Mouse (Mus musculus): Measurements from ENCODE around the gene Fxyd7. TPM values are rescaled to one million over a fixed set of nuclear protein-coding genes. Genes with fewer than 3 reads are reported as not detected.

The Fxyd7 gene
- polyA plus RNA-seq, 1 experiment from 2014 or later = 20.3 TPM

DNA sequence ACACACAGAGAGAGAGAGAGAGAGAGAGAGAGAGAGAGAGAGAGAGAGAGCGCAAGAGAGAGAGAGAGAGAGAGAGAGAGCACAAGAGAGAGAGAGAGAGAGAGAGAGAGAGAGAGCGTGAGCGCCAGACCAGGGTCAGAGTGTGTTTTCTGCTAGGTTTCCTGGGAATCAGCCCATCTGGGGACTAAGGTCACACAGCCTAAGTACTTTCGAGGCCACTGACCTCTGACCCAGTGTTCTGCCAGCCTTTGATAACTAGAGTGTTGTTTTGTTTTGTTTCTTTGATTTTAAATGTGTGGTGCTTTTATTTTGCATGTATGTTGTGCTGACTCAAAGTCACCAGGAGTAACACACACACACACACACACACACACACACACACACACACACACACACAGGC, 4.6 kb upstream of the Fxyd7 start:
- H3K27ac ChIP-seq = no peak overlapping the region
- no peak overlapping the region for H3K4me3 ChIP-seq (replicated peaks)
- ATAC-seq = no peak
- 21% methylated on average over 3 of the region's 4 CpGs for WGBS
- no peak overlapping the region for H3K4me2 ChIP-seq (replicated peaks)
- H3K9me3 ChIP-seq = no peaks in the 10 kb centered on the region
- no peak overlapping the region for H3K9ac ChIP-seq
- H3K27me3 ChIP-seq (replicated peaks) = peaks cover 27% of the 10 kb centered on the region
- H3K4me1 ChIP-seq (replicated peaks) = peaks cover 48% of the 10 kb centered on the region
- H3K36me3 ChIP-seq = no peaks in the 10 kb centered on the region

DNA sequence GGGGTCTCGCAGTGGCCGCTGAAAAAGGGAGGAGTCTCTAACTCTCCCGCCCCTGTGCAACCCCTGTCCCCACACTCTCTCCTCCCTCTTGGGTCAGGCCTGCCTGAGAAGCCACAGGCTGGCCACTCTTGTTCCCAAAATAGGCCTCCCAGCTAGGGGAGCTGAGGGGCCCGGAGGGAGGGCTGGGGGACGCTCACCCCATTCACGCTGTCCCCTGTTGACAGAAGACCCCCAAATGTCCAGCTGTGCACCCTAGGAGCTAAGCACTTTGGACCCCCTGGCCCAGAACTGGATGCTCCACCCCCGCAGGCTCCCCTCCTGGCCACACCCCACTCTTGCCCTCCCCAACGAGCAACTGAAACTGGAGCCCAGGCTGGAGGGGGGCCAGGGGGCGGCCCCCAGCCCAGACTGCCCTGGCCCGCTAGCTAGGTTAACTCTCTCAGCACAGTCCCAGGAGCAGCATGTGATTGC, 4.1 kb upstream of the Fxyd7 start:
- 15% methylated on average over 10 of the region's 10 CpGs for WGBS
- Histone ChIP-seq H3K4me3 (replicated peaks) (peak overlapping the region; percentile 34), H3K4me2 (replicated peaks) (peak overlapping the region; percentile 54), H3K9me3 (no peaks in the 10 kb centered on the region), H3K27me3 (replicated peaks) (peaks cover 31% of the 10 kb centered on the region), H3K36me3 (no peaks in the 10 kb centered on the region), H3K4me1 (replicated peaks) (peaks cover 53% of the 10 kb centered on the region), H3K27ac (peak overlapping the region; percentile 71), H3K9ac (peak overlapping the region; percentile 30)
- ATAC-seq = peak; percentile 79

DNA sequence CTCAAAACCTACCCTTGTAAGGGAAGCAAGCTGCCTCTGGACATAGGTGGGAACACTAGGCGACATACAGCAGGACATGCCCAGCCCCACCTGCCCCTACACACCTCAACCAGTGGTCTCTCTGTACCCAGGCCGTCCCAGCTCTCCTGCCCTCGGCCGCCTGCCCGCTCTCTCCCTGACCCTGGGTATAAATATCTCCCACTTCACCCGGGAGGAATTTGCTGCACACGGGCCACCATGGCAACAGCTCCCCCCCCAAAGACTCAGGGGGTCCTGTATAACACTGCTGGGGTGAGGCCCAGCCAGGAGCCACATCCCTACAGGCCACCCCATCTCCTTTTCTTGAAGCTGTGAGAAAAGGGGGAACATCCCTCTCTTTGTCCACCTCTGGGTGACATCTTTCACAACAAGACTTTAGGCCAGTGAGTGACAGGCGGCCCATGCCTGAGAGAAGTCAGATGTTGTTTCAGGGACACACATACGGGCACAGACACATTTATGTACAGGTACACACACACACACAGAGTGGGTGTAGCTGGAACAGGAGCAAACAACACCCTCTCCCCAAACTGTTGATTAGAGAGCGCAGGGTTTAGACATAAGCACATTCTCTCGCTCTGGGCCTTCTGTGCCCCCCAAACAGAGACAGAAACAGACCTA, 3.5 kb upstream of the Fxyd7 start:
- Histone ChIP-seq H3K9ac (peak overlapping the region; percentile 30; the same call in 1 of the 2 replicates), H3K27me3 (replicated peaks) (peaks cover 37% of the 10 kb centered on the region), H3K36me3 (no peaks in the 10 kb centered on the region), H3K4me3 (replicated peaks) (peak overlapping the region; percentile 34), H3K4me1 (replicated peaks) (peaks cover 59% of the 10 kb centered on the region), H3K27ac (peak overlapping the region; percentile 71), H3K4me2 (replicated peaks) (peak overlapping the region; percentile 54), H3K9me3 (no peaks in the 10 kb centered on the region)
- WGBS = 51% methylated on average over 11 of the region's 11 CpGs
- no peak for ATAC-seq

DNA sequence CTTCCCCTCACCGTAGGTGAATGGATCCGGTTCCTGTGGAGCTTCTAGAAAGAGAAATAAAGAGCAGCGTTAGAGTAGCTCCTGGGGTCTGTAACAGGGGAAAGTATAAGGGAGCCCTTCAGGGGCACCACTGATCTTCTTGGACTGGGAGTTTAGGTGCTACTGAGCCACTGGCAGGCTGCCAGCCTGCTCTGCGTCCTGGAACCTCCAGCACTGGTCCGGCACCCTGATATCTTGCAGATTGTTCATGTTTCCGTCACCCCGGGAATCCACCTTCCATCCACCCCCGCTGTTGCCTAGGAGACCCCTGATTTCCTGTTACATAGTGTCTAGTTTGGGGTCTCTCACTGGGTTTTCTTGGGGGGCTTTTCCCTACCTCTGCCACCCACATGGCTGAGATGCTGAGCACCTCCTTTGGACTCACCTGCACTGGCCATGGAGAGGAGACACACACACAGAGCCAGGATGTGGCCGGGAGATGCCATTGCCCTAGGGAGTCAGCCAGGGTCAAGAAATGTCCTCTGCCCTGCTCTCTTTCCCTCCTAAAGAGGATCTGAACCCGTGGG, 2.7 kb upstream of the Fxyd7 start:
- H3K4me2 ChIP-seq (replicated peaks) = peak overlapping the region; percentile 49; the same call in 1 of the 2 replicates
- ATAC-seq = no peak
- no peak overlapping the region for H3K9ac ChIP-seq
- no peak overlapping the region for H3K4me3 ChIP-seq (replicated peaks)
- peaks cover 59% of the 10 kb centered on the region for H3K4me1 ChIP-seq (replicated peaks)
- H3K27ac ChIP-seq = no peak overlapping the region
- peaks cover 44% of the 10 kb centered on the region for H3K27me3 ChIP-seq (replicated peaks)
- H3K36me3 ChIP-seq = no peaks in the 10 kb centered on the region
- 34% methylated on average over 10 of the region's 10 CpGs for WGBS
- no peaks in the 10 kb centered on the region for H3K9me3 ChIP-seq

DNA sequence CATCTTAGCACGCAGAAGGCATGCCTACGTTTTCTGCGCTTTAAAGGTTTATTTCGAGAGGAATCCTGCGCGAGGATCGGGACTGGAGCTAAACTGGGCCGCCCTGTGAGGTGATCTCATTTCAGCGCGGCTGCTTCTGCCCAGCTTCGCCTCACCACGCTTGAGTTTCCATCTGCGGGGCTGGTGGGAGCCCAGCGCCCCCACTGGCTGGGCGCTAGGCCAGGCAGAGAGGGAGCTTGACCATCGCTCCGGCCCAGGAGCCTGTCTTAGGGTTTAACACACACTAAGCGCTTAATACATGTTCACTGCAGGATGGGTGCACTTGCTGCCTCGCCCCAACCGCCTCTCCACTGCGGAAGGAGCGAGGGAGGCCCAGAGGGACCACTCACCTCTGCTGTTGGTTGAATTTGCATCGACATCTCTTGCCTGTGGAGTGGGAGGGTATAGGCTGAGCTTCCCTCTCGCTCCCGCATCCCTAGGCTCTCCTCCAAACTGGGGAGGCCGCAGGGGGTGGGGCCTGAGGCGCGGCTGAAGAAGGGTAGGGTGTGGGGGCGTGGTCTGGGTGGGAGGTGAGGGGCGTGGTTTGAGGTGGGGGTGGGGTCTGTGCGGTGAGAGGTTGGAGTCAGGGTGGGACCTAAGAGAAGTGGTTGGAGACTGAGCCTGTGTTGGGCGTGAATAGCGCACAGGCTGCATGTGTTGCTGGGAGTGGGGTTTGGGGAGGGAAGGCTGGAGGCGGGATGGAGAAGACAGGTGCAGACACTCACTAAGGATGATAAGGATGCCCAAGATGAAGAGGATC, 1.6 kb upstream of the Fxyd7 start:
- ATAC-seq = peak; percentile 28
- WGBS = 5% methylated on average over 34 of the region's 34 CpGs
- peaks cover 57% of the 10 kb centered on the region for H3K4me1 ChIP-seq (replicated peaks)

DNA sequence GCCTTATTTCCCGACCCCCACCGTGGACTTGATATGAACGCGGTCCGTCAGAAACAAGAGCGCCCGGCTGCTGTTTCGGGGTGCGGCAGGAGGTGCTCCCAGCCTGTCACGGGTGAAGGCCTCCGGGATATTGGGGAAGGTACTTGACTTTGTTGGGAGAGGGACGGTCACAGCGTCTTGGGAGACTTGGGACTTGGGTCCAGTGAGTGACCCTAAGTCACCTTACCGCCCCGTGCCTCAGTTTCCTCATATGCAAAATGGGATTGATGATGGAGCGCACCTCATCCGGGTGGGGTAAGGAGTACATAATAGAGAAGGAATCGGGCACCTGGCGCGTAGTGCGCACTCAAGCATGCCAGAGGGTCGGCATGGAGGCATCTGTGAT, 976 bp upstream of the Fxyd7 start:
- Histone ChIP-seq H3K4me2 (replicated peaks) (peak overlapping the region; percentile 49), H3K27me3 (replicated peaks) (peaks cover 44% of the 10 kb centered on the region), H3K27ac (no peak overlapping the region), H3K36me3 (no peaks in the 10 kb centered on the region), H3K9me3 (no peaks in the 10 kb centered on the region), H3K4me1 (replicated peaks) (peaks cover 57% of the 10 kb centered on the region), H3K9ac (no peak overlapping the region), H3K4me3 (replicated peaks) (peak overlapping the region; percentile 14)
- WGBS = 8% methylated on average over 22 of the region's 22 CpGs
- ATAC-seq = no peak

More for the DNA sequence above, 1.6 kb upstream of the Fxyd7 start:
- no peaks in the 10 kb centered on the region for H3K9me3 ChIP-seq
- H3K27me3 ChIP-seq (replicated peaks) = peaks cover 44% of the 10 kb centered on the region
- no peaks in the 10 kb centered on the region for H3K36me3 ChIP-seq
- H3K4me3 ChIP-seq (replicated peaks) = peak overlapping the region; percentile 14
- H3K9ac ChIP-seq = no peak overlapping the region
- H3K4me2 ChIP-seq (replicated peaks) = peak overlapping the region; percentile 49
- H3K27ac ChIP-seq = no peak overlapping the region

DNA sequence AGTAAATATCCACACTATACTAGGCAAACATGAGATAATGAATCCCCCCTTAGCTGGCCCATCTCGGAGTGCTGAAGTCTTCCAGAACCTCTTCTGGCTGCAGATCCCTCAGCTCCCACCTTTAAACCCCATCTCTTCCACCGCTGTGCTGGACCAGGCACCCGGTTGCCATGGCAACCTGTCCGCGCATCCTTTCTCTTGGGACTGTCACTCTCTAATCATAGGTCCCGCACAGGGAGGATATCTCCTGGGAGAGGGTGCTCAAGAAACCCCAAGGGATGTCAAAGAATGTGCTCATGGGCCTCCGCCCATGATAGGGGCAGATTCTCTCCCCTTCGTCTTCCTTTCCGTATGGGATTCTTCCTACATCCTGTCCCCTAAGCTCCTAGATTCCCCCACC, 346 bp downstream of the Fxyd7 start:
- 5% methylated on average over 9 of the region's 9 CpGs for WGBS
- H3K4me1 ChIP-seq (replicated peaks) = peaks cover 57% of the 10 kb centered on the region
- no peak overlapping the region for H3K27ac ChIP-seq
- no peak for ATAC-seq
- H3K9ac ChIP-seq = no peak overlapping the region
- H3K4me2 ChIP-seq (replicated peaks) = peak overlapping the region; percentile 49
- no peaks in the 10 kb centered on the region for H3K36me3 ChIP-seq
- peak overlapping the region; percentile 19 for H3K4me3 ChIP-seq (replicated peaks)
- H3K27me3 ChIP-seq (replicated peaks) = peaks cover 44% of the 10 kb centered on the region
- no peaks in the 10 kb centered on the region for H3K9me3 ChIP-seq

DNA sequence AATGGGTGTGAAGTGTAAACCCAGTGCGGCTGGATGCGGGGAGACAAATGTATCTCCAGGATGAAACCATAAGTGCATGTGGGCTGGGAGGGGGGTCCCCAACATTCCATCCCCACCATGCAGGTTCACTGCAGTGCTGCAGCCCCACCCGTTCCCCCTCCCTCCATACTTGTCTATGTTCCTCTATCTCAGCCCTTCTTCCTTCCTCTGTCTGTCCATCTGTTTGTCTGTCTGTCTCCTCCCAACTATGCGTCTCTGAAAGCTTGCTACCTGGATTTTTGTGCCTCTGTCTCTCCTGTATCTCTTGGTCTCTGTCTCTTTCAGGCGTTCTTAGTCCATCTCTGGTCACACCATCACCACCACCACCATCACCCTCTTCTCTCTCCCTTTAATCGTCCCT, 780 bp downstream of the Fxyd7 start:
- no peaks in the 10 kb centered on the region for H3K9me3 ChIP-seq
- no peak overlapping the region for H3K27ac ChIP-seq
- H3K4me3 ChIP-seq (replicated peaks) = peak overlapping the region; percentile 19
- no peak overlapping the region for H3K9ac ChIP-seq
- H3K36me3 ChIP-seq = no peaks in the 10 kb centered on the region
- WGBS = 4% methylated on average over 6 of the region's 6 CpGs
- H3K4me1 ChIP-seq (replicated peaks) = peaks cover 56% of the 10 kb centered on the region
- peak overlapping the region; percentile 49 for H3K4me2 ChIP-seq (replicated peaks)
- H3K27me3 ChIP-seq (replicated peaks) = peaks cover 44% of the 10 kb centered on the region
- ATAC-seq = no peak

DNA sequence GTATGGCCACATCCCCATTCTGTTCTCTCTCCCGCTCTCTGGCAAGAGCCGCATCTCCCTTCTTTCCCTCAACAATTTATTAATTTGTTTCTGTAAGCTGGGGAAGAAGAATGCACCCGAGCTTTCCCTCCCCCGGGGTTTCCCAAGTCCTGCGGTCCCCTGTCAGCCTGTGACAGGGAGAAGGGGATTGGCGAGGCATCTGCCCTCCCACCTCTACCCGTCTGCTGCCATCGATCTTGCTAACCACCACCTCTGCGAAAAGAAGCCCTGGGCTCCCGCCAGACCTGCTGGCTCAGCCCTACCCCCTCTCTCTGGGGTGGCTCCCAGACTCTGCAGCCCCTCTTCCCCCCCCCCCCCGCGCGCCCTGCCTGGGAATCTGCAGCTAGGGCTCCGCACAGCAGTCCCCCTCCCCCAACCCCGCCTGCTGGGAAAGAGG, 1.4 kb downstream of the Fxyd7 start:
- Histone ChIP-seq H3K4me3 (replicated peaks) (0 out of 2 replicates have a peak overlapping the region, but pooled peaks have one; percentile 16), H3K27me3 (replicated peaks) (peaks cover 44% of the 10 kb centered on the region), H3K36me3 (no peaks in the 10 kb centered on the region), H3K9me3 (no peaks in the 10 kb centered on the region), H3K9ac (no peak overlapping the region), H3K4me2 (replicated peaks) (peak overlapping the region; percentile 49), H3K4me1 (replicated peaks) (peaks cover 52% of the 10 kb centered on the region), H3K27ac (no peak overlapping the region)
- 3% methylated on average over 13 of the region's 15 CpGs for WGBS
- 0 out of 2 replicates have a peak, but pooled peaks have one; percentile 16 for ATAC-seq

DNA sequence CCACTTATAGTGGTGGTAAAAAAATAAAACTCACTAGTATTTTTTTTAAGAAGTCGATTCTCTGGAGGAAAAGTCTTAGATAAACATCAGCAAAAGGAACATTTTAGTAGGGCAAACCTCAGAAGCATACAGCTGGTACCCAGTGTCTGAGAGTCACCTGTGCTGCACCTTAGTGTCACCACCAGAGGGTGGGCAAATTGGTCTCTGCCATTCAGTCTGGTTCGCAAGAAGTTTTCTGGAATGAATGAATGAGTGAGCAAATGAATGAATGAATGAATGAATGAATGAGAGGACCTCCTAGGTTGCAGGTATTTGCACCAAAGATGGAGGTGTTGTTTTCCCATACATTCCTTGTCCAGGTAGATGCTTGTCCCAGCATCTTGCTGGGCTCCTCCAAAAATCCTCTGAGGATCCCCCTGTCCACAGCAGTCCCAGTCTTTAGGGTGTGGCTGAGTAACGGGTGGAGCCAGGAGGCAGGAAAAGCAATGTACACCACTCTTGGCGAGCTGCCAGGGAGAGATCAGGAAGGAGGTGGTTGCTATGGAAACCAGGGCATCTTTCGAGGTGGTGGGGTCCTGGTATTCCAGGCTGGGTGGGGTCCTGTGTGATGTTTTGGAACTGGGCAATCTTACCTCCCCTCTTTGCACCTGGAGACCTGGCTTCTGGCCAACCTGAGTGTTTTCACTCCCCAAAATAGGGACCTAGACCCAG, 2.0 kb downstream of the Fxyd7 start:
- no peak overlapping the region for H3K27ac ChIP-seq
- no peak overlapping the region for H3K4me3 ChIP-seq (replicated peaks)
- H3K4me1 ChIP-seq (replicated peaks) = peaks cover 47% of the 10 kb centered on the region
- no peaks in the 10 kb centered on the region for H3K36me3 ChIP-seq
- H3K9ac ChIP-seq = no peak overlapping the region
- peak overlapping the region; percentile 49 for H3K4me2 ChIP-seq (replicated peaks)
- H3K9me3 ChIP-seq = no peaks in the 10 kb centered on the region
- ATAC-seq = no peak
- peaks cover 44% of the 10 kb centered on the region for H3K27me3 ChIP-seq (replicated peaks)
- 18% methylated on average over 5 of the region's 5 CpGs for WGBS

DNA sequence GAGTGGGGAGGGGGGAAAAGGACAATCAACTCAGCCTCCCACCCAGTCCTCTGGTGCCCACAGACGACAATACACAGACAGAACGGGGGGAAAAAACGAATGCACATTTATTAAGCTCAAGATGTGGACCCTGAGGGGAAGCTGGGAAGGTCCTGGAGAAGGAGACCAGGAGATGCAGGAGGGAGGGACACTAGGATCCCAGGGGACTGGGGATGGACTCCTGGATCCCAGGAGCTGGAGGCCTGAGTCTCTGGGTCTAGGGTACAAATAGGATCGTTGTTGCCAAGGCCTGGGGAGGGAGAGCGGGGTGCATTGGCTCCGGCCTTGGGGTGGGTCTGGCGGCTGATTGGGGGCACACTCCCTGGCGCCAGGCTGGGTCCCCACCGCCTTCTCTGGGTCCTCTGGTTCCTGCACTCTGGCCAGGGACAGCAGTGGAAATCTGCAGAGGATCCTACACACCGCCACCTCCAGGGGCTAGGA, 8.8 kb downstream of the Fxyd7 start, which contains the start of gene Fxyd5:
Gene Fxyd5, minus strand, starts transcription at position 51 of the 480 bp plus-strand sequence.
- peak within 1 kb of the TSS; percentile 29 for H3K4me3 ChIP-seq (replicated peaks)
- 50% methylated on average over 10 of the region's 10 CpGs for WGBS
- peaks cover 13% of the 10 kb centered on the region for H3K4me1 ChIP-seq (replicated peaks)
- no peak for ATAC-seq
- peaks cover 24% of the 10 kb centered on the region for H3K27me3 ChIP-seq (replicated peaks)
- peak within 1 kb of the TSS; percentile 28 for H3K9ac ChIP-seq
- no peak within 1 kb of the TSS for H3K27ac ChIP-seq
- H3K36me3 ChIP-seq = no peaks in the 10 kb centered on the region
- H3K4me2 ChIP-seq (replicated peaks) = peak within 1 kb of the TSS; percentile 64
- no peaks in the 10 kb centered on the region for H3K9me3 ChIP-seq
